Mouse (Mus musculus) liver, postnatal 0 days (tissue): ENCODE results near the gene Calhm1.

Experiments
- CTCF ChIP-seq: sonication (generic); IDR thresholded peaks from 2 replicates; pipeline ENCODE4 v1.5.1; 2016; ENCODE audit warnings: antibody characterized with exemption, low read depth
- EP300 ChIP-seq: IDR thresholded peaks from 2 replicates; pipeline ENCODE4 v1.6.1; 2016; ENCODE audit warnings: antibody characterized with exemption, low read depth, mild to moderate bottlenecking

DNA sequence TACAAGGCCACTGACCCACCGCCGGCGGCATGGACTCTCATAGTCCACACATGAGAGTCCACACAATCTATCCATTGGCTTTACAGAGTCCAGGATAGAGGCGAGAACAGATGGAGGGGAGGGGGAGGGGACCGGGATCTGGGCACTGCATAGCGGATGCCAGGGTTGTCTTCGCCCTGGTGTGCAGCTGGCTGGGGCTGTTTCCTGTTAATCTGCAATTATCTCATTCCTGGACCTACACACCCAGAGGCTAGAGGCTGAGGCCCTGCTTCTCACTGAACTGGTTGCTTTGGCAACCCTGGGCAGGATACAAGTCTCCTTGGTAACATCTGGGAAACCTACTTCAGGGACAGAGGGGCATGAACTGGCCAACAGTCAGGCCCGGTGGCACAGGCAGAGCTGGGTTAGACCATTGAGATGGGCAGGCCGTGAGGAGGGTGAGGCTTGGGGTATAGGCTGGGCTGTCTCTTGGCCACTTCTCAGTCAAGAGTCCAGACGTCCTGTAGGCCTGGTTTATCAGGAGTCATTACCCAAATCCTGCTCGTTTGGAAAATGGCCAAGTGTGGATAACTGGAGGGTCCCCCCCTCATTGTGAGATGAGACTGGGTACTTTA is 44.6 kb upstream of the Calhm1 start:
- TF ChIP-seq EP300: no peak
- no peak for TF ChIP-seq CTCF
